Mouse (Mus musculus) erythroblast, embryonic 14.5 days (primary cell): ENCODE results near the gene Actr8.

Experiments
- GATA1 ChIP-seq: IDR thresholded peaks from 2 replicates; pipeline ENCODE4 v1.6.1; 2012; ENCODE audit warnings: low read length, inconsistent platforms, mixed read lengths
- TAL1 ChIP-seq: IDR thresholded peaks from 3 replicates; pipeline ENCODE4 v1.6.1; 2012; ENCODE audit warnings: low read length, inconsistent platforms, mixed read lengths

DNA sequence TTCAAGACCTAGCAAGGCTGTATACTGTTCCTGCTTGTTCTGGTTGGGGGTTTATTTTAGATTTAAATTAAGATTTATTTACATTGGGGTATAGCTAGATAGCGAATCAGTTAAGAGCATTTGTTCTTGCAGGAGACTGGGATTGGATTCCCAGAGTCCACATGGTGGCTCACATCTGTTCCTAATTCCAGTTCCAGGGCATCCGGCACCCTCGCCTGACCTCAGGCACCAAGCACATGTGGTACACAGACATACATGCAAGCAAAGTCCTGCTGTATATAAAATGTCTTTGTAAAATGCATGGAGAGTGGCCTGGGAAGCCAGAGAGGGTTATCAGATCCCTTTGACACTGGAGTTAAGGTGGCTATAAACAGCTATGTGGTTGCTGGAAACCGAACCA lies 16.8 kb downstream of the Actr8 start:
- no peak for TF ChIP-seq TAL1
- no peak for TF ChIP-seq GATA1
